Mouse (Mus musculus) hindbrain, embryonic 13.5 days (tissue): ENCODE data around the gene Atxn1. TPM values are rescaled to one million over a fixed set of nuclear protein-coding genes. Genes with fewer than 3 reads are reported as not detected.
A peak's percentile ranks its signal among the peaks of the same experiment; 100 is the strongest.

Experiments used
- ATAC-seq: fragments of 200-750 bp; cut with Nextera tagmentation; 2 replicates; pipeline ENCODE4 v1.8.0; 2017; ENCODE audit warnings: moderate TSS enrichment; ENCODE audit not compliant: low FRiP score
- H3K27ac ChIP-seq: fragments of 300-500 bp; sonication (generic); 2 replicates; pipeline ENCODE4 v1.5.1; 2015; ENCODE audit warnings: inconsistent platforms, mild to moderate bottlenecking, moderate library complexity
- H3K27me3 ChIP-seq: fragments of 300-500 bp; sonication (generic); 2 replicates; pipeline ENCODE4 v1.6.1; 2015; ENCODE audit warnings: mild to moderate bottlenecking, inconsistent platforms
- H3K36me3 ChIP-seq: fragments of 300-500 bp; sonication (generic); 2 replicates; pipeline ENCODE4 v1.6.1; 2015; ENCODE audit warnings: mild to moderate bottlenecking, inconsistent platforms
- H3K4me1 ChIP-seq: fragments of 300-500 bp; sonication (generic); replicated peaks from 2 replicates; pipeline ENCODE4 v1.6.1; 2015; ENCODE audit warnings: inconsistent platforms
- H3K4me2 ChIP-seq: fragments of 300-500 bp; sonication (generic); 2 replicates; pipeline ENCODE4 v1.6.1; 2015; ENCODE audit warnings: inconsistent platforms, mild to moderate bottlenecking, moderate library complexity
- H3K4me3 ChIP-seq: fragments of 300-500 bp; sonication (generic); 2 replicates; pipeline ENCODE4 v1.5.1; 2015; ENCODE audit warnings: mild to moderate bottlenecking, inconsistent platforms
- H3K9ac ChIP-seq: fragments of 300-500 bp; sonication (generic); 2 replicates; pipeline ENCODE4 v1.6.1; 2015; ENCODE audit warnings: mild to moderate bottlenecking, inconsistent platforms
- H3K9me3 ChIP-seq: fragments of 300-500 bp; sonication (generic); 2 replicates; pipeline ENCODE4 v1.6.1; 2016; ENCODE audit warnings: inconsistent platforms
- WGBS: fragments of 180-500 bp; shearing (Covaris S2); methylation state at CpG from one replicate; pipeline ENCODE4 v1.1.7; 2015; 5-methylcytosine and 5-hydroxymethylcytosine counted together
- polyA plus RNA-seq: library from polyadenylated mRNA; unstranded; fragments of >200 nt; fragmentation: Nextera tagmentation; extraction: Ambion mirVana; gene quantifications from 2 replicates; pipeline ENCODE4 v1.2.1, GENCODE M21; 2015

Gene Atxn1
- polyA plus RNA-seq, 1 experiment from 2014 or later: 8.1 TPM

DNA sequence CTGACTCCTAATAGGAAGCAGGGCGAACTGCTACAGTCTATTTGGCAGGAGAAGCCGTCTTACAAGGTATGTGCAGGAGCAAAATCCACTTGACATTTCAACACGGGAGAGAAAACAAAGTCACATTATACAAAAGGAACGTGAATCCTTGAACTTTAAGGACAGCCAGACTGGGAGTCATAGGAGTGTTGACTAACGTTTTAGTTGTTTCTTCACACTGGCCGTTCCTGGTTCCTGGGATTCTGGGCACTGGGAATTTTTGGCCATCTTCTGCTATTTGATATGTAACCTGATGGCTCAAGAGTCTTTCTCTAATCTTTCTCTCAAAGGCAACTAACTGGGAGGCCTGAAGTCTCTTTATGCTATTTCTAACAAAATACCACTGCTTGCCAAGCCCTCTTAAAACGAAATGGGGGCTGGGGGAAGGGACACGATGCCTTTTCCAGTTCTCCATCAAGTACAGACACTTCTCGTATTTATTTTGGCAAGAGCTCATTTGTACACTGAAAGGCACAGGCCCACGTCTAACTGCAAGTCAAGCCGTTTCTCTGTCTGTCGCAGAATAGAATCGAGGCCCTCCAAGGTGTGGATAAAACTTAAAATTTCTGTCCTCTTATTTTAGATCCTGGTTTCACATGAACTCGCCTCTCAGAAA lies 4.4 kb downstream of the Atxn1 start:
- H3K36me3 ChIP-seq: no peaks in the 10 kb centered on the region
- no peak overlapping the region for H3K27ac ChIP-seq
- peaks cover 33% of the 10 kb centered on the region for H3K4me1 ChIP-seq
- peak overlapping the region; percentile 22 for H3K4me2 ChIP-seq
- 48% methylated on average over 14 of the region's 14 CpGs for WGBS
- ATAC-seq: no peak
- H3K4me3 ChIP-seq: no peak overlapping the region
- no peaks in the 10 kb centered on the region for H3K9me3 ChIP-seq
- H3K27me3 ChIP-seq: no peaks in the 10 kb centered on the region
- no peak overlapping the region for H3K9ac ChIP-seq

DNA sequence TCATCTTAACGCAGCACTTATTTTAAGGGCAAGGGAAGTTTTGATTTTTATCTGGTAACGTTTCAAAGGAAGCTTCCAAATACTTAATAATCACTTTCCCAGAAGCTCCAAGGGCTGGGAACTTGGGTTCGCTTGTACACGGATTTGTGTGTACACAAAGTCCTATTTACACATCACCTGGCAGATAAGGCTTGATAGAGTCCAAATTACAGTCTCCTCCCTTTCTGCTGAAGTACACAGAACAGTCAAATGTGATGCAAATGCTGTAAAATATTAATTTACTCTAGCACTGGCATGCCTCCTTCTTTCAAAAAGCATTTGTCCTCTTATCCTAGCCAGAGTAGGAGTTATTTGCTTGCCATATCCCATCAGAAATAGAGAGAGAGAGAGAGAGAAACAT lies 6.5 kb downstream of the Atxn1 start:
- H3K4me3 ChIP-seq: no peak overlapping the region

DNA sequence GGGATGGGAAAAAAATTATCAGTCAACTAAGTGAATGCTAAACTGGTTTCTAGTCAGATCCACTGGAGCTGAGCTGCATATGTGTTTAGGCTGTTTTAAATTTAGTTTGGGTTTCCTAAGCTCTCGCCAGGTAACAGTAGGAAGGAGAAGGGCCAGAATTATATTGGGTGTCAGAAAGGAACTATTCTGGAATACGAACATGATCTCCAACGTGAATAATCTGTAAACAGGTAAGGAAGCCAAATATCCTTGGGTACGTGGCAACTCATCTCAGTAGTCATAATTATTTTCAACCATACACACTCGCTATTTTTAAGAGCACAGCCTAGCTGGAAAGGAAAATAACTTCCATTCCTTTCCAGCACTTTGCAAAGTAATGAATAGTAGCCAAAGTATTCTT lies 7.2 kb downstream of the Atxn1 start:
- no peak overlapping the region for H3K4me2 ChIP-seq
- H3K4me3 ChIP-seq: no peak overlapping the region
- ATAC-seq: no peak
- H3K4me1 ChIP-seq: peaks cover 35% of the 10 kb centered on the region
- no peak overlapping the region for H3K9ac ChIP-seq
- no peaks in the 10 kb centered on the region for H3K27me3 ChIP-seq
- WGBS: 91% methylated on average over 5 of the region's 5 CpGs
- no peaks in the 10 kb centered on the region for H3K36me3 ChIP-seq
- no peaks in the 10 kb centered on the region for H3K9me3 ChIP-seq
- H3K27ac ChIP-seq: no peak overlapping the region

More for the DNA sequence above, 6.5 kb downstream of the Atxn1 start:
- no peak for ATAC-seq
- Histone ChIP-seq H3K27me3 (no peaks in the 10 kb centered on the region), H3K4me2 (no peak overlapping the region), H3K27ac (no peak overlapping the region), H3K4me1 (peaks cover 35% of the 10 kb centered on the region), H3K9me3 (no peaks in the 10 kb centered on the region), H3K36me3 (no peaks in the 10 kb centered on the region), H3K9ac (no peak overlapping the region)
- WGBS: 85% methylated on average over 4 of the region's 4 CpGs

DNA sequence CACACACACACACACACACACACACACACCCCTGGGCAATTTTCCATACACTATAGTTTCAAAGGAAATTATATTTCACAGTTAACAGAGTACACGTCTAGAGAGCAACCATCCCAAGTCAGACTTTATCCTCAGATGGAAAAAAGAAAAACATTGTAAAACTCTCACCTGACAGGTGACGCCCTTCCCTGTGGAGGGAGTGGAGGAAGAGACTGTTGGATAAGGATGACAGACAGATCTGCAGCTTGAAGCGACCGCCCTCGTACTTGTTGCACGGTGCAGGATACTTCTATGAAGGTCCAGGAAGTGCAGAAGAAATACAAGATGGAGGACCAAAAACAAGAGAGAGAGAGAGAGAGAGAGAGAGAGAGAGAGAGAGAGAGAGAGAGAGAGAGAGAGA lies 8.5 kb downstream of the Atxn1 start:
- Histone ChIP-seq H3K27ac (no peak overlapping the region), H3K4me3 (no peak overlapping the region), H3K4me2 (no peak overlapping the region), H3K4me1 (peaks cover 25% of the 10 kb centered on the region), H3K36me3 (no peaks in the 10 kb centered on the region), H3K27me3 (no peaks in the 10 kb centered on the region), H3K9ac (no peak overlapping the region), H3K9me3 (no peaks in the 10 kb centered on the region)
- ATAC-seq: no peak
- WGBS: 92% methylated on average over 6 of the region's 6 CpGs

DNA sequence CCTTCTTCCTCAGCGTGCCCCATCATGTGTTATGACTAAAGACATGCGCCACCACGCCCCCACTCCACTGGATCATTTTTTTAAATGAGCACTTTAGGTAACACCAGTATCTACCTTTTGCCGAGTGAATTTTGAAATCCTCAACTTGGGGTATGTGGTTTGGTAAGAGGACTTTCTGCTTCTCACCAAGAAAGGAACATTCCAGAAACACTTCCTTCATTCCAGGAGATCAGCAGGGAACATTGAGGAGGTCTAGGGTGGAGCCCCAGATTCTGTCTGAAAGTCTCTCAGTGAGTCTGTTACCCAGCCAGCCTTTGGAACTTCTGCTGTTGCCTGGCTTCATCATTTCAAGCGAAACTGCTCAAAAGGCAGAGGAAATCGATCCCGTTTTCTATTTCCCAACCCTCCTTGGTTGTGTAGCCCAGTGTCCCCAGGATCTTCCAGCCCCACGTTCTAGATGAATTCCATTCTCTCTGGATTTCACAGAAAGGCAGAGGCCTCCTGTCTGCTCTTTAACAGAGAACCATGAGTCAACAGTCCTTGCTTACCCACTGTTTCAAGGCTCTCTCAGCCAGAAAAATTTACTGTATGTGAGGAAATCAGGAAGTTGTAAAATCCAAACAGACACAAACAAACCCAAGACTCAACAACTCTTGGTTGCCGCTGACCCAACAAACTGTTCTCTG lies 9.3 kb downstream of the Atxn1 start:
- WGBS: 86% methylated on average over 9 of the region's 9 CpGs
- H3K9ac ChIP-seq: no peak overlapping the region
- no peak overlapping the region for H3K4me2 ChIP-seq
- no peaks in the 10 kb centered on the region for H3K36me3 ChIP-seq
- H3K4me1 ChIP-seq: peaks cover 26% of the 10 kb centered on the region
- no peaks in the 10 kb centered on the region for H3K9me3 ChIP-seq
- no peak for ATAC-seq
- no peak overlapping the region; the same call in 1 of the 2 replicates for H3K27ac ChIP-seq
- H3K27me3 ChIP-seq: no peaks in the 10 kb centered on the region
- no peak overlapping the region for H3K4me3 ChIP-seq

DNA sequence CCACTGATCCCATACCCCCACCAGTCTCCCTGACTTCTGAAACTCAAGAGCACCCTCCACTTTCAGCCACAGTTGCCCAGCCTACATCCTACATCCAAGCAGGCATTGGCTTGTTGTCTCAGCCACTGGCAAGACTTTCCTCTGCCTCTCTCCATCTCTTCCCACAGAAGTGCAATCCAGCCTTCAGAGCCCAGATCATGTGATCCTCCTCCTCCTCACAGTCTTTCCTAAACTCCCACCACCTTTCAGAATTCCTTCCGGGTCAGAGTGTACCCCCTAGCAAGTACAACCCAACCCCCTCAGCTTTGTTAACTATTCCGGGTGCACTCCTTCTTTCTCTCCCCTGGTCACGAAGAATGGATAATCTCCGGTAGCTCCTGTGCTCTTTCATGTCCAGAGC lies 11.7 kb downstream of the Atxn1 start:
- Histone ChIP-seq H3K27me3 (no peaks in the 10 kb centered on the region), H3K36me3 (no peaks in the 10 kb centered on the region), H3K27ac (no peak overlapping the region), H3K4me1 (peaks cover 32% of the 10 kb centered on the region), H3K4me3 (no peak overlapping the region), H3K9me3 (no peaks in the 10 kb centered on the region), H3K4me2 (no peak overlapping the region), H3K9ac (no peak overlapping the region)
- ATAC-seq: no peak
- 73% methylated on average over 4 of the region's 4 CpGs for WGBS

DNA sequence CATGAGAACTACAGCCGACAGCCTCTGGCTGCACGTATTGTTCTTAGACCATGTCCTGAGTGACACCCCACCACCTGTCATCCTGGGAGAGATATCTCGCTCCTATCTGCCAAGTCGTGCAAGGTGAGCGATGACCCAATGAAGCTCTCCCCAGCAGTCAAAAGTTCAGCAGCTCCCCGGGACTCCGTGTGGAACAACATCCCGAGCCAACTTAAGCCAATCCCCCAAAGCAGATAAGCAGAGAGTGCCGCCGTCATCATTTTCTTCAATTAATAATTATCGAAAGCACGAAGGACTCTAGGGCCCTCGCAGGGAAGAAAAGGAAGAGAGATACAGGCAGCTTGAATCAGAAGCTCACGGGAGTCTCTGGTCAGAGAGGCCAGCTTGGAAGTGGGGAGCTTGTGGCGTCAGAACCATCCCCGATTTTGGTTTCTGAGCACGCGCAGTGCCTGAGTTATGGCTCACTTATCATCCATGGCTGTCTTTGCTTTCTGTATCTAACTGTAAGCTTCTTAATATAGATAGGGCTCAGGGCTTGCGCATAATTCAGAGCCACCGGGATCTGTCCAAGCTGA lies 13.7 kb downstream of the Atxn1 start:
- peak overlapping the region; percentile 19; the same call in 1 of the 2 replicates for H3K27ac ChIP-seq
- peaks cover 32% of the 10 kb centered on the region for H3K4me1 ChIP-seq
- no peak for ATAC-seq
- H3K4me3 ChIP-seq: no peak overlapping the region
- no peaks in the 10 kb centered on the region for H3K36me3 ChIP-seq
- H3K9ac ChIP-seq: no peak overlapping the region
- no peak overlapping the region for H3K4me2 ChIP-seq
- WGBS: 78% methylated on average over 20 of the region's 20 CpGs
- H3K9me3 ChIP-seq: no peaks in the 10 kb centered on the region
- H3K27me3 ChIP-seq: no peaks in the 10 kb centered on the region

DNA sequence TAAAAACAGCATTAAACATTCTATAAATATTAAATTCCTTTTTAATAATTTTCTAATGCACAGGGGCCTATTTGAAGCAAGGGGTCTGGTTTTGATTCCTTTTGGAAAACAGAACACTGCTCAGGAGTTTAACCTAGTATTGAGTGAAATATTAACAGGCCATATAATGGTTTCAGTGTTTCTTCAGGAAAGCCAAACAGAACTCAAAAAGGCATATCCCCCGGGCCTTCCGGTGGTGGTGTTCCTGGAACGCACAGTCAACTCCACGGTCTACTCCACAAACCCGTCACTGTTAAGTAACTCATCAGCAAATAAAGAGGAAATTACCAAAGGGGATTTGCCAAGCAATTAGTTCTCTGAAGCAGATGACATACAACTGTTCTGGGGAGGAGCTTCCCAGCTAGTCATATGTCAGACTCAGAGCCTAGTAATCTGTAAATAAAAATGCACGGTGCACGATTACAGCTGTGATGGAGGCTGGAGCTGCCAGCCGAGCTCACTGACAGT lies 14.4 kb downstream of the Atxn1 start:
- WGBS: 35% methylated on average over 8 of the region's 8 CpGs
- H3K36me3 ChIP-seq: no peaks in the 10 kb centered on the region

DNA sequence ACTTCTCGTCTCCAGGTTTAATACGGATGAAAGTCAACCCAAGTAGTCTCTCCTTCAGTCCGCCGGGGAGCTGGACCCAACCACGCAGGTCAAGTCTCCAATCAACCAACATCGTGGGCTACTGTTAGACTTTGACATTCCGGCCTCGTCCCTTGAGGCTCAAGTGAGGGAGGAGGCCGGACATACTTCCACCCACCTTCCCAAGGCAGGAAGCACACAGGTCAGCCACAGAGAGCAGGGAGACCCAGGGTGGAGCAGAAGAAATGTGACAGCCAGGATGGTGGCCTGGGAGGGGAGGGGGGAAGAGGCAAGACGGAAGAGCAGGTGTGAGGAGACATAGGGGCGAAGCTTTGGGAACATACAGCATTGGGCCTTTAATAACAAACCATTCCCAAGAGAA lies 18.7 kb downstream of the Atxn1 start:
- Histone ChIP-seq H3K27me3 (no peaks in the 10 kb centered on the region), H3K4me2 (no peak overlapping the region), H3K4me1 (peaks cover 20% of the 10 kb centered on the region), H3K9me3 (no peaks in the 10 kb centered on the region), H3K9ac (no peak overlapping the region), H3K4me3 (no peak overlapping the region), H3K36me3 (peaks cover 6% of the 10 kb centered on the region), H3K27ac (no peak overlapping the region)
- WGBS: 96% methylated on average over 11 of the region's 11 CpGs
- no peak for ATAC-seq

More for the DNA sequence above, 14.4 kb downstream of the Atxn1 start:
- Histone ChIP-seq H3K4me1 (peaks cover 32% of the 10 kb centered on the region), H3K4me3 (no peak overlapping the region), H3K27me3 (no peaks in the 10 kb centered on the region), H3K4me2 (no peak overlapping the region), H3K27ac (peak overlapping the region; percentile 19; the same call in 1 of the 2 replicates), H3K9ac (no peak overlapping the region), H3K9me3 (no peaks in the 10 kb centered on the region)
- ATAC-seq: peak; percentile 61; the same call in 1 of the 2 replicates

DNA sequence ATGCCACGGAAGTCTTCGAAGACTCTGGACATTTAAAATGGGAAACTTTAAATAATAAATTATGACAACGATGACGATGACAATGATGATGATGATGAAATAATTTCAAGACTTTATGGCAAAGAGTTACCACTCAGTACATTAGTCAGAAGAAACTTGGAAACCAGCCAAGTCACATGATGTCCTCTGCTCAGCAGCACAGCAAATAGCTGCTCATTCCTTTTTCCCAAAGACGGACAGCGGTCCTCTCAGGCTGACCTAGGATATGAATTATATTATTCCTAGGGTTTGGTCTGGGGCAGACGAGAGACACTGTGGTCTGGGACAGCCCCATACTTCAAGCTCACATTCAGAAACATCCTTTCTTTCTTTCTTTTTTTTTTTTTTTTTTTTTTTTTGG lies 22.5 kb downstream of the Atxn1 start:
- H3K9ac ChIP-seq: no peak overlapping the region
- H3K27ac ChIP-seq: no peak overlapping the region
- H3K27me3 ChIP-seq: no peaks in the 10 kb centered on the region
- H3K4me2 ChIP-seq: no peak overlapping the region
- 88% methylated on average over 7 of the region's 7 CpGs for WGBS
- H3K36me3 ChIP-seq: peaks cover 11% of the 10 kb centered on the region
- H3K4me1 ChIP-seq: no peaks in the 10 kb centered on the region
- H3K9me3 ChIP-seq: no peaks in the 10 kb centered on the region
- ATAC-seq: no peak
- H3K4me3 ChIP-seq: no peak overlapping the region

DNA sequence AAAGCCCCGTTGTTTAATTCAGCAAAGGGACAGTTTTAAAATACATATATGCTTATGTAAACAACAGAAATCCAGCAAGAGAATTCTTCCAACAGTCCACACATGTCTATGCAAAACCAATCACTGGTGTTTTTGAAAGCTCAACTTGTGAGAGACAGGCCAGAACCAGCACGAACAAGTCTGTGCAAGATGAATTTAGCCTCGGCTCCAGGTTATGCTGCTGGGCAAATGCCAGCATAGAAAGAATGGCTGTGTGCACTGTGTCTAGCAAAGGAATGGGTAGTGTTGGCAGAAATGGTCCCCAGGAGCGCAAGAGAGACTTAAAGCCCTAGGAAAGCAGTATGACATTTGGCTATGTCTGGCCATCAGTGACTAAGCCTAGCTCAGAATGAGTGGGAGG lies 24.1 kb downstream of the Atxn1 start:
- H3K9me3 ChIP-seq: no peaks in the 10 kb centered on the region
- no peak overlapping the region for H3K9ac ChIP-seq
- no peaks in the 10 kb centered on the region for H3K27me3 ChIP-seq
- H3K36me3 ChIP-seq: peaks cover 11% of the 10 kb centered on the region
- ATAC-seq: no peak
- H3K27ac ChIP-seq: no peak overlapping the region
- H3K4me1 ChIP-seq: no peaks in the 10 kb centered on the region
- WGBS: 91% methylated on average over 4 of the region's 4 CpGs
- no peak overlapping the region for H3K4me2 ChIP-seq
- no peak overlapping the region for H3K4me3 ChIP-seq

DNA sequence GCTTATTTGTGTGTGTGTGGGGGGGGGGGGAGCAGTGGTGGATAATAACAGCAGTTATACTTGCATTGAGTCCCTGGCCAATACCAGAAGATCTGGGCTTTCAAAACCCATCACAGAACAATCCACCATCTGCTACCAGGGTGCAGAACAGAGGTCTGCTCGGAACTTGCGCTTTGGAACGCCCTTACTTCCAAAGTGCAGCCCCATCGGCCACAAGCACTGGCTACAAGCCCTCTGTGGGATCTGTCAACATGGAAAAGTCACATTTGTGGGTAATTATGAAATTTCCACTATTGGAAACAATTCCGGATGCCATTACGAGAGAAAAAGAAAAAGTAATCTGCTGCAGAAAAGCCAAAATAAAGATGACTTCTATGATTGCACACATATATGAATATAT lies 25.2 kb downstream of the Atxn1 start:
- no peak overlapping the region for H3K4me2 ChIP-seq
- no peaks in the 10 kb centered on the region for H3K9me3 ChIP-seq
- no peak overlapping the region for H3K27ac ChIP-seq
- no peaks in the 10 kb centered on the region for H3K27me3 ChIP-seq
- peaks cover 11% of the 10 kb centered on the region for H3K36me3 ChIP-seq
- no peak for ATAC-seq
- no peaks in the 10 kb centered on the region for H3K4me1 ChIP-seq
- no peak overlapping the region for H3K9ac ChIP-seq
- no peak overlapping the region for H3K4me3 ChIP-seq
- 83% methylated on average over 6 of the region's 6 CpGs for WGBS
